Mouse (Mus musculus): ENCODE results near the gene Trpm7. TPM values are rescaled to one million over a fixed set of nuclear protein-coding genes. Genes with fewer than 3 reads are reported as not detected.
"Not testable (repeated sequence)": the region's sequence is repeated elsewhere in the genome, so short reads cannot be mapped to it uniquely, and the experiment has no call there.

The Trpm7 gene
- 10 to 100 TPM; 52.0 to 54.1 TPM for total RNA-seq (2021)

- DNase-seq, result peak; percentile 95
- intact Hi-C loops (cut with DNase I), result loop anchor here (1.0 kb wide), 1 partner anchor 56 kb away; no protein-coding TSS in a partner anchor
Measured at GRCm38 (mm10) chr2:126875871-126876796, at the start of gene Trpm7. Gene Trpm7 (minus strand): TSS chr2:126876230.

DNA sequence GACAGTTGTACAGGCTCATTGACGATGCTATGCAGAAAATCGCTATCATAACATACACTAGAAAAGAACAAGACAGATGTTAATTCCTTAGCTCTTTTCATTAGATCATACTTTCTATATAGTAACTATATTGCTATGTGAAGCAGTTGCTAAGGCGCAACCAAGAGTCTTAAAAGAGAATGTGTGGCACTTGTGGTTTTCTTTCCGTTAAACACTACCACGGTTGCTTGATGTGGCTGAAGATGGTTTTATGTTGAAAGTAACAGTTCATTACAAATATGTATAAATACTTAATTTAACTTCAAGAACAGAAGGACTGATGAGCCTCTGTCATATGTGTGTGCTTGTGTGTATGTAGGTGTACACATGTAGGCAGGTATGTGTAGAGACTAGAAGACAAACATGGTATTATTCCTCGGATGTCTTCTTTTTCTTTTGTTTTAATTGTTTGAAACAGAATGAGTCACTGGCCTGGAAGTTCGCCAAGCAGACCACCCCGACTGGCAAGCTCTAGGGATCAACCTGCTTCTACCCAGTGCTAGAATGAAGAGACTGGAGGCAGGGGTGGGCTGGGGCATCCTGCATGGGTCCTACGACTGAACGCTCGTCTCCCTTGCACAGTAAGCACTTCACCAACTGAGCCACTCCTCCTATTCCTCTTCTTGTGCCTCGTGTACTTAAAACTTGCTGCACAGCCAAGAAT is 44.5 kb upstream of the Trpm7 start:
- intact Hi-C loops (cut with DNase I), result loop anchor here (5.0 kb wide), 1 partner anchor 78 kb away; no protein-coding TSS in a partner anchor

DNA sequence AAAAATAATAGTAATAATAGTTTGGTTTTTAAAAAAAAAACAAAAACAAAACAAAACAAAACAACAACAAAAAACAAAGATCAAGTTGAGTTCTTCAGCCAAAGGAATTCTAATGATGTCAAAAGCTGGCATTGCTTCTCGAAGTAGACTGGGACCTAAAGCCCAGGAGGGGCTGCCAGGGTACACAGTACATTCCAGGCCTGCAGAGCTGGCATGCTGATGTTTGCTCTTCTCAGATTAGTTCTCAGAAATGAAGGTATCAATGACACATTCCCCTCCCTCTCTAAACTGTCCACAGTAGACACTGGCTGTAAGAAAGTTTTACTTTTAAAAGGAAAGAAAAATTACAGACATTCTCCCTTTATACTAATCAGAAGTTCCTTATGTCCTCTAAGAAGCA is 40.2 kb upstream of the Trpm7 start:
- DNase-seq, result no peak
- intact Hi-C loops (cut with DNase I), result no loop called here

More for the DNA sequence above, 44.5 kb upstream of the Trpm7 start:
- DNase-seq, result no peak

GRCm38 (mm10) chr2:126914096-126914495 is 38.1 kb upstream of the Trpm7 start:
- DNase-seq, result peak; percentile 24 to 48
- intact Hi-C loops (cut with DNase I), result no loop called here

DNA sequence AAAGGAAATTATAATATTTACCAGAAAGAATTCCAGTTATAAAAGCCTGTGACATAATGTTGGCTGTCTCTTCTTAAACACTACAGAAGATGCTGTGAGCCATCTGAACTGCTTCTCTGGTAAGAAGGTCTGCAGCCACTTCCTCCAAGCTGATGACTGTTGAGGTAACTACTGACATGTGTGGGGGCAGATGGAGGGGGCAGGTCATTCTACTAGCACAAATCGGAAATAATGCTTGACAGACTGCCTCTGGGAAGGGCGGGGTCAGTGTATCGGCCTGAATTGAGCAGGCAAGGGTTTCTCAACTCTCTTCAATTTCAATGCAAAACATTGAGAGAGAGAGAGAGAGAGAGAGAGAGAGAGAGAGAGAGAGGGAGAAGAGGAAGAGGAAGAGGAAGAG is 28.1 kb upstream of the Trpm7 start:
- intact Hi-C loops (cut with DNase I), result no loop called here
- no peak for DNase-seq

DNA sequence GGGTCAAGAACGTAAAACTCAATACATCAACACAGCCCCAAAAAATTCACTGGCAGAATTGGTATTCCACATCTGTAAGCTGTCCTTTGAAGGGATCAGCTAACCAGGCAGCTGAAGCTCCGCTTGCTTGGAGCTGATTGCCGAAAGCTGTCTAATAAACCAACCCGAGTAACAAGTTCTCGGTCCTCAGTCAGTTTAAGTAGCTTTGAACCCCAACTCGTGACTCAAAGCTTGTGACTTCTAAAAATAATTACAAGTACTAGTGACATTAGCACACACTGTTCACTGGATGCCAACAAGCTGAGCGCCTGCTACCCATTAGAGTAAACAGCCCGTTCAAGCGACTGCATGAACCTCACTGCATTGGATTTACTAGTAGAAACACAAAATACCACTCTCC is 21.5 kb upstream of the Trpm7 start:
- intact Hi-C loops (cut with DNase I), result no loop called here
- DNase-seq, result peak; percentile 55 to 69

GRCm38 (mm10) chr2:126896941-126897340 is 20.9 kb upstream of the Trpm7 start:
- no peak for DNase-seq
- intact Hi-C loops (cut with DNase I), result no loop called here

DNA sequence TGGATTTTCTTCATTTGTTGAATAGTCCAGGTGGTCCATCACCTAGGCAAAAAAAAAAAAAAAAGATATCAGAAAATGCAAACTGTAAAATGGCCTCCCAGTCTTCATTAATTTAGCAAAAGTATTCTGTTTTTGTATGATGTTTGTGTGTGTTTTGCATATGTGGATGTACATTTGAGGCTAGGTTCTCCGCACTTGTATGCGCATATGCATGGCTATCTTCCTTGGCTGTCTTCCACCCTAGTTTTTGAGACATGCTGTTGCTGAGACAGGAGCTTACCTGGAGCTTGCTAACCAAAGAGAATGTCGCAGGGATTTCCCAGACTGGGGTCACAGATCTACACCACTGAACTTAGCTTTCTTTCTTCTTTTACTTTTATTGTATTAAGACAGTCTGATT is 18.2 kb upstream of the Trpm7 start:
- DNase-seq, result no peak
- intact Hi-C loops (cut with DNase I), result no loop called here

DNA sequence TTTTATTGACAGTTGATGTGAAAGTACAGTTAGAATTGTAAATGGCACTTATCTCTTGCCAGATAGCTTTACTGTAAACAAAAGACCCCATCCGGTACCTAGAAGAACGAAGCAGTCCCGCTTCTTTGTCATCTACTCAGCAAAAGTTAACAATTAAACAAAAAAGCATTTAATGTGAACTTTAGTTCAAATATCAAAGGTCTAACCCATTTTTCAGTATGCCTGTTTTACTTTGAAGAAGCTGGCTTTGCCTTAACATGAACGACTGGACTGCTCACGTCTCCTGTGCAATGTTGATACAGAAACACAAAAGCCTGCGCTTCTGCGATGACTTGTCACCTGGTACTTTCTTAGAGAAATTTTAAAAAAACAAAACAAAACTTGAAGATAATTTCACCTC is 16.3 kb upstream of the Trpm7 start:
- no peak for DNase-seq
- intact Hi-C loops (cut with DNase I), result no loop called here

DNA sequence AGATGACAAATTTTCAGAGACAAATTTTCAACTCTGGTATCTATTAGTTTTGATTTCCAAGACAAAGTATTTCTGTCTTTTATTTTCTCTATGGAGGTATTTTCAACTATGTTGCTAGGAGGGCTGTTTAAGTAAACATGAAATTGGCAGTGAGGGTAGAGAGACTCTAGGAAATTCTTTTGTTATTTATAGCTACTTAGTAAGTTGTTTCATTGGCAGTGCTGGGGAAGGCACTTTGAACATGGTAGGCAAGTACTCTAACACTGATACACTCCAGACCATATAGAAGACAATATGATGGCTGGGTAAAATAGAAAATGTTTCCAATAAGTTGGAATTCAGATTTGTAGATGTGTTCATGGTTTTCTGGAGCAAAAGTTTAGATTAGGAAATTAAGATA is 15.7 kb upstream of the Trpm7 start:
- no peak for DNase-seq
- intact Hi-C loops (cut with DNase I), result no loop called here

DNA sequence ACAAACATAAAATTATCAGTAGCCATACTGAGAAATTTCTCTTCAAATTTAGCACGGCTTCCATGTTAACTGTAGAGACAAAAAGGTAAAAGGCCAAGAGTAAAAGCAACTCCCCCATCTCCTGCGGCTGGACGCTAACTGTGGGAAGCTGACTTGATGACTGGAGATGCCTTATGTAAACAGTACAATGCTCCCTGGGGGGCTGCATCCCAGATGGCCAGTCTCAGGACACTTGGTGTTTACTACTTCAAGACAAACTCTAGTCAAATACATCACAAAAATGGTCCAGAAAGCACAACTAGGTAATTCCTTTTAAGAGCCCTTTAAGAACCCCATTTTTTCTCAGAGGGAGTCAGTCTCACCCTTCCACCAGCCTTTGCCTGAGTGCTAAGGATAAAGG is 11.1 kb upstream of the Trpm7 start:
- no peak for DNase-seq
- intact Hi-C loops (cut with DNase I), result no loop called here

- intact Hi-C loops (cut with DNase I), result no loop called here
- no peak for DNase-seq
Measured at GRCm38 (mm10) chr2:126885871-126886270, 9.8 kb upstream of the Trpm7 start.

- peak in 1 of 2 experiments; percentile 43 for DNase-seq
- intact Hi-C loops (cut with DNase I), result not testable (repeated sequence)
Measured at GRCm38 (mm10) chr2:126882711-126883110, 6.7 kb upstream of the Trpm7 start.

DNA sequence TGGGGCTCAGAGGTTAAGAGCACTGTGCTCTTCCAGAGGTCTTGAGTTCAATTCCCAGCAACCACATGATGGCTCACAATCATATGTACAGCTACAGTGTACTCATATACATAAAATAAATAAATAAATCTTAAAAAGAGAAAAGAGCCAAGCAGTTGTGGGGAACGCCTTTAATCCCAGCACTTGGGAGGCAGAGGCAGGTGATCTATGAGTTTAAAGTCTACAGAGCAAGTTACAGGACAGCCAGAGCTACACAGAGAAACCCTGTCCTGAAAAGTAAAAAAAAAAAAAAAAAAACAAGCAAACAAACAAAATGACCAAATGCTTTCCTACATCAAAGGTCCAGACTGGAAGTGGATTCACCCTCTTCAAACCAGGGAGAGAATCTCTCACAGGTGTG is 2.0 kb upstream of the Trpm7 start:
- DNase-seq, result no peak
- intact Hi-C loops (cut with DNase I), result no loop called here

DNA sequence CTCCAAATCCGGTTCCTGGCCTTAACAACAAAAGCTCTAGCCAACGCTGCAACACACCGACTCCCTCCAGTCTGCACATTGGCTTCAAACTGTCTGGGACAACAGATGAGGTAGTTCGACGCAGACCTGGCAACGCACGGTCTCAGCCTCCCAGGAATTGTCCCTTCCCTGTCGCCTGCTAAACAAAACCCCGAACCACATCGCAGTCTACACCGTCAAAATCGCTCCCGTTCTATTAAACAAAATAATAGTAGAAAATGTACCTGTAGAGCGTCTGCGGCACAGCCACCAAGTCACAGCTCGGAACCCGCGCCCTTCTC is 554 bp downstream of the Trpm7 start:
- peak; percentile 50 to 65 for DNase-seq
- intact Hi-C loops (cut with DNase I), result loop anchor here (1.0 kb wide), 1 partner anchor 57 kb away; no protein-coding TSS in a partner anchor

- intact Hi-C loops (cut with DNase I), result loop anchor here (1.0 kb wide), 1 partner anchor 57 kb away; no protein-coding TSS in a partner anchor
Measured at GRCm38 (mm10) chr2:126874809-126875515, 1.1 kb downstream of the Trpm7 start.

DNA sequence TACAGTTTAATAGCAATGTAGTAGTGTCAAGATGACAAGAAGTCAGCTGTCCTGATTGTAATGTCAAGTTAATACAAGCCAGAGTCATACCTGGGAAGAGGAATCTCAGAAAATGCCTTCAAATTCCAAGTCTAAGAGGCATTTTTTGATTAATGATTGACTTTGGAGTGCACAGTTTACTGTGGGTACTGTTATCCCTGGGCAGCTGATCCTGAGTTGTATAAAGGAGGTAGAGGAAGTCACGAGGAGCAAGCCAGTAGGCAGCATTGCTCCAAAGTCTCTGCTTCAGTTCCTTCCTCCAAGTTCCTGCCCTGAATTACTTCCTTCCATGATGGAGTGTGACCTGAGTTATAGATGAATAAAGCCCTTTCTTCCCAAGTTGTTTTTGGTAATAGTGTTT is 9.7 kb downstream of the Trpm7 start:
- intact Hi-C loops (cut with DNase I), result no loop called here
- no peak for DNase-seq

More at GRCm38 (mm10) chr2:126874809-126875515, 1.1 kb downstream of the Trpm7 start:
- DNase-seq, result peak; percentile 28 to 32

GRCm38 (mm10) chr2:126865501-126866199 is 10.4 kb downstream of the Trpm7 start:
- no peak for DNase-seq
- intact Hi-C loops (cut with DNase I), result no loop called here

DNA sequence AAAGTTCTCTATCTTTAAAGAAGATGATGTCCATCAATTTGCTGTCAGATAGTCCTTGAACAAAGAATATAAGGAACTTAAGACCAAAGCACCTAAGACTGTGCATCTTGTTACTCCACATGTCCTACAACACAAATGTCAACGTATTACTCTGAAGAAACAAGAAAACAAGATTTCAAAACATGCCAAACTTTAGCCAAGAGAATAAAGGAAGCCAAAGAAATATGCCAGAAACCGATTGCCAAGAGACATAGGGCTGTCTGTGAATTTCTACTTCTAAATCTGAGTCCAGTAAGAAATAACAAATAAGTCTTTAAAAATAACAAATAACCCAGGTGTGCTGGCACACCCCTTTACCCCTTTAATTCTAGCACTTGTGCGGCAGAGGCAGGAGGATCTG is 11.0 kb downstream of the Trpm7 start:
- intact Hi-C loops (cut with DNase I), result no loop called here

DNA sequence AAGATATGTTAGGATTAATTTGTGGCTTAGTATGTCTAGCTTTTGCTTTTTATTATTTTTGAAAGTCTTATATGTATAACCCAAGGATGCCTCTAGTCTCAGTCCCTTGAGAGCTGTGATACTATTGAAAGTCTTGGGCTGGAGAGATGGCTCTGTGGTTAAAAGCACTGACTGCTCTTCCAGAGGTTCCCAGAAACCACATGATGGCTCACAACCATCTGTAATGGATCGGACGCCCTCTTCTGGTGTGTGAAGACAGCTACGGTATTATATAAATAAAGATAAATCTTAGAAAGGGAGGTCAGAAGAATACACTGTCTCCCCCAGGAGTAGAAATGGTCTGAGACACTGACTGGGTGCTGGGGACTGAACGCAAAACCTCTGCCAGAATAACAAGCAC is 31.3 kb downstream of the Trpm7 start:
- intact Hi-C loops (cut with DNase I), result loop anchor here (5.0 kb wide), 2 partner anchors 63 to 78 kb away; no protein-coding TSS in a partner anchor
- DNase-seq, result no peak

More for the DNA sequence above, 11.0 kb downstream of the Trpm7 start:
- DNase-seq, result no peak

Data from heart, postnatal 10 days (tissue).